Mouse (Mus musculus) brain, embryonic 14.5 days (tissue): ENCODE data around the gene Rassf3.

Experiments used
- CTCF ChIP-seq: fragments of 200-500 bp; IDR thresholded peaks from 2 replicates; pipeline ENCODE4 v1.5.1; 2012; ENCODE audit warnings: inconsistent platforms, mild to moderate bottlenecking, moderate library complexity, borderline replicate concordance; ENCODE audit not compliant: insufficient read depth, insufficient read length; ENCODE audit errors: extremely low read depth
- POLR2A ChIP-seq: fragments of 200-500 bp; IDR thresholded peaks from 2 replicates; pipeline ENCODE4 v1.6.1; 2012; ENCODE audit warnings: mild to moderate bottlenecking, inconsistent platforms, borderline replicate concordance; ENCODE audit not compliant: poor library complexity, insufficient read depth, insufficient read length, severe bottlenecking; ENCODE audit errors: extremely low read depth

GRCm38 (mm10) chr10:121505929-121506328, 29.8 kb upstream of the Rassf3 start:
- TF ChIP-seq CTCF (no peak), POLR2A (no peak)
